Mouse (Mus musculus): ENCODE data around the gene Asap3.

Gene Asap3

GRCm38 (mm10) chr4:136177612-136178474 is 28.3 kb upstream of the Asap3 start:
- no peak for TF ChIP-seq GATA4 (IDR thresholded peaks at IDR 0.05; ENCODE audit: insufficient replicate concordance, low read length)

GRCm38 (mm10) chr4:136178475-136178921 is 27.7 kb upstream of the Asap3 start:
- TF ChIP-seq GATA4 (IDR thresholded peaks at IDR 0.05; ENCODE audit: insufficient replicate concordance, low read length): no peak

DNA sequence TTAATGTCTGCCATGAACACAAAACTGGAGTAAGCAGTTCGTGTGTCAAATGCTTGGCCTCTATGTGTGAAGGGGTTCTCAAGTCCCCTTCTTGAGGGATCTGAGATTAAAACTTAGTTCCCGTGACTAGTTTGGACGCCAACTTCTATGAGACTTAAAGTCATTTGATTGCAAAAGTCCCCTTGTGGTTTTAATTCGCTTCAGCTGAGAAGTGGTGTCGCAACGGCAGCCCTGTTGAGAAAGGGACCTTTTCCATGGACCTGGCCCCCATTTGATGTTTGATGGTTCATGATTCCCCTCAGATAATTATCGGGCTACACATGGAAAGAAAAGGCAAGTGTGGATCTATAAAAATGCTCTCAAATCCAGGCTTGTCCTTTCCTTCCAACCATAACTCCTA is 26.7 kb upstream of the Asap3 start:
- no peak for TF ChIP-seq GATA4 (IDR thresholded peaks at IDR 0.05; ENCODE audit: insufficient replicate concordance, low read length)

DNA sequence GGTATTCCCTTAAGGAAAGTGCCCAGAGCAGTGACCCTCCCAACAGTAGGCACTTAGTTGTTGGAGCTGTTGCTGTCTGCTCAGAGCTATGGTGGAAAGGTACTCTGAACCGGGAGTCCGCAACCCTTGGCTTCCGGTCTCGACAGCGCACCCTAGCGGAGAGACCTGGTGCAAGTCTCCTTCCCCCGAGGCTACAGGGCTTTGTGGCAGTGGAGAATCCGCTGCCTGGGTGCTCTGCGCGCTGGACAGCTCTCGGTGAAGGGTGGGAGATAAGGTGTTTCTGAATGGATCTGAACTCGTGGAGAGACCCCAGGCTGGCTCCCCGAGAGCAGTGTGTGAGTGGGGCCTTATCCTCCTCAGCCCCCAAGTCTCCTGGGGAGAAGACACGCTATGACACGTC is 26.2 kb upstream of the Asap3 start:
- no peak for TF ChIP-seq GATA4 (IDR thresholded peaks at IDR 0.05; ENCODE audit: insufficient replicate concordance, low read length)

DNA sequence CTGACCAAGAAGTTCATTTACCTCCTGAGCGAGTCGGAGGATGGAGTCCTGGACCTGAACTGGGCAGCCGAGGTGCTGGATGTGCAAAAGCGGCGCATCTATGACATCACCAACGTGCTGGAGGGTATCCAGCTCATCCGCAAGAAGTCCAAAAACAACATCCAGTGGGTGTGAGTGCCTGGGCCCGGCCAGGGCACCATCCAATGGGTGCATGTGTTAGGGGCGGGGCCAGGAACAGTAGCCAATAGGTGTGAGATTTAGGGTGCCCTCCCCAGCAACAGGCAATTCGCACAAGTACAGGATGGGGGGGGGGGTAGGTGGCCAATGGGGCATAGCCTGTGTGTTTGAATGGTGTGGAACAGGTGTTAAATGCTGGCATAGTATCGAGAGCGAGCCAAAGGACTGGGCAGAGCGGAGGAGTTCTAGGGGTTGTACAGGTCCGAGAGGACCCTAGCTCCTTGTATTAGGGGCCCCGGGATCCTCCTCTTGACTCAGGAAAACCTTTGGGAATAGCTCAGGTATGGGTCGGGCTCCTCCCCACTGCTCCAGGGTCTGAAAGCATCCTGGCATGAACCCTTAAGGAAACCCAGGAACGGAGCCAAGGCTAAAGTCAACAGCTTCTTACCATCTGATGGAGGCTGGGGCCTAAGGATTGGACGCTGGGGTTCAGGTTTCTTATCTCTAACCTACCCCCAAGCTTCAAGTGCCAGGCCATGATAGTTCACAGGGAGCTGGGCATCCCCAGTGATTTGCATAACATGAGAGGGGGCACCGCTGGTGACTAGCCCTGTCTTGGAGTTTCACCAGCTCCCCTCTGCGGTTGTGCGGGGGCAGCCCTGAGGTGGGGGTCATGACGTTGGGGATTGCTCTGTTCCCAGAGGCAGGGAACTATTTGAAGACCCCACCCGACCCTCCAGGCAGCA is 25.5 kb upstream of the Asap3 start:
- TF ChIP-seq GATA4 (IDR thresholded peaks at IDR 0.05; ENCODE audit: insufficient replicate concordance, low read length): no peak

DNA sequence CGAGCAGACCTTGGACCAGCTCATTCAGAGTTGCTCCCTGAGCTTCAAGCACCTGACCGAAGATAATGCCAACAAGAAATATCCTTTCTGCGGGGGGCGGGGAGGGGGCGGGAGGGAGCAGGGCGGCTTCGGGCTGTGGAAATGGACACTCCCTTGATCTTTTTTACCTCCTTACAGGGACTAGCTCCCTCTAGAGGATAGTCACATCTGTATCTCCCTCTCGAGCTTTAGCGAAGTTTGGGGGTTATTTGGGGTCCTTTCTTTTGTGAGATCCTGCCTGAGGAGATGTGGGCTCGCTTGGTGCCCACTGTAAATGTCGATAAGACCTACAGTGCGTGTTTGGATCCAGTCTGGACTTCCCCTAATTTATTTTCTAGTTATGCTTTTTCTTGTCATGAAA is 24.8 kb upstream of the Asap3 start:
- TF ChIP-seq GATA4 (IDR thresholded peaks at IDR 0.05; ENCODE audit: insufficient replicate concordance, low read length): no peak

- TF ChIP-seq GATA4 (IDR thresholded peaks at IDR 0.05; ENCODE audit: insufficient replicate concordance, low read length): no peak
Observed at GRCm38 (mm10) chr4:136185375-136185774, 20.8 kb upstream of the Asap3 start.

GRCm38 (mm10) chr4:136186315-136186714 is 19.9 kb upstream of the Asap3 start:
- no peak for TF ChIP-seq GATA4 (IDR thresholded peaks at IDR 0.05; ENCODE audit: insufficient replicate concordance, low read length)

GRCm38 (mm10) chr4:136186739-136187472 is 19.3 kb upstream of the Asap3 start:
- TF ChIP-seq GATA4 (IDR thresholded peaks at IDR 0.05; ENCODE audit: insufficient replicate concordance, low read length): peak; percentile 85; the same call in 1 of the 2 replicates

- TF ChIP-seq GATA4 (IDR thresholded peaks at IDR 0.05; ENCODE audit: insufficient replicate concordance, low read length): no peak
Observed at GRCm38 (mm10) chr4:136188973-136189737, 17.0 kb upstream of the Asap3 start.

DNA sequence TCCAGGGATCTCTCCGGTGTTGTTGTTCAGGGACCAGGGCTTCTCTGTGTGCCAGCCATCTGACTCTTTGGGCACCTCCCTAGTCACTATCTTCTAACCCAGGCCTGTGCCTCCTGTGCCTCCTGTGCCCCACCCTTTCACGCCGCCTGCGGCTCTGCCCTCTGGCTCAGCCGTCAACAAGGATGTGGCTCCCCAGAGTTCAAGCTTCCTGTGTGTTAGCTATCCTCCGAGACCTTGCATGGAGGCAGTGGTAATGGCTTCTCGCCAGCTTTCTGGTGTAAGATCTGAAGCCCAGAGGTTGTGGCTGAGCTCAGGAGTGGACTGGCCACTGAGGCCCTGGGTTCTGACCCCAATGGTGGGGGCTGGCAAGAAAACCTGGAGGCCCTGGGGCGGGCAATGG is 16.3 kb upstream of the Asap3 start:
- TF ChIP-seq GATA4 (IDR thresholded peaks at IDR 0.05; ENCODE audit: insufficient replicate concordance, low read length): no peak

DNA sequence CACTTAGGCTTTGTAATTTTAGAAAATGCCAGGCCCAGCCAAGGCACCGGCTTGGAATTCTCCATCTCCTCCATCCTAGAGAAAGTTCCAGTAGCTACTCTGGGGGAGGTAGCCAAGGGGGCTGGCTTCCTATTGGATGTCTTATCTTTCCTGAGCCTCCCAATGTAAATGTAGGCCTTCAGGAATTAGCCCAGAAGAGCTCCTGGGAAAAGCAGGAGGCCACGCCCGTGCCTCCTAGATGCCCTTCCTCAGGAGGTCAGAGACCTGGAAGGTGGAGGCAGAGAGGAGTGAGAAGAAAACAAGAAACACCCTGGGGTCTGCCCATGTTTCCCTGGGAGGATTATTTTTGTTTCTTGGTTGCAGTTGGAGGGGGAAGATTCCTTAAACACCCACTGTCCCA is 12.6 kb upstream of the Asap3 start:
- no peak for TF ChIP-seq GATA4 (IDR thresholded peaks at IDR 0.05; ENCODE audit: insufficient replicate concordance, low read length)

GRCm38 (mm10) chr4:136195029-136195428 is 11.1 kb upstream of the Asap3 start:
- no peak for TF ChIP-seq GATA4 (IDR thresholded peaks at IDR 0.05; ENCODE audit: insufficient replicate concordance, low read length)

GRCm38 (mm10) chr4:136195629-136196028 is 10.5 kb upstream of the Asap3 start:
- TF ChIP-seq GATA4 (IDR thresholded peaks at IDR 0.05; ENCODE audit: insufficient replicate concordance, low read length): no peak
